Mouse (Mus musculus) heart, adult 10 weeks (tissue): ENCODE results near the gene Elf5. TPM values are rescaled to one million over a fixed set of nuclear protein-coding genes. Genes with fewer than 3 reads are reported as not detected.

Experiments
- polyA plus RNA-seq: library from polyadenylated mRNA; stranded (reverse); fragments of 350-450 nt; fragmentation: Illumina TruSeq; extraction: RNeasy Lipid Tissue Mini Kit (QIAGEN cat#74804); gene quantifications from one replicate; pipeline ENCODE4 v1.2.3, GENCODE M21; 2014; ENCODE audit warnings: low read depth, low replicate concordance

Elf5 gene
- not detected for polyA plus RNA-seq

GRCm38 (mm10) chr2:103411348-103411747 is at the start of gene Elf5:
Elf5 (plus strand) TSS chr2:103411688.

GRCm38 (mm10) chr2:103484617-103485401 is 73.3 kb downstream of the Elf5 start, which contains the start of gene Cat:
Cat (minus strand) TSS chr2:103485160.

Other genes with a start within 250 kb of the Elf5 start
- 0.52 TPM for gene Ehf, start 108.4 kb upstream of the Elf5 start, polyA plus RNA-seq
- gene Cat, start 73.5 kb downstream of the Elf5 start, polyA plus RNA-seq = 242 TPM
- 17.3 TPM for gene Abtb2, start 154.6 kb downstream of the Elf5 start, polyA plus RNA-seq